ENCODE assay signal across 8 mouse cellular contexts in genomic region chr9:95954226-95954584, GRCm38 (mm10). TPM values are rescaled to one million over a fixed set of nuclear protein-coding genes. Genes with fewer than 3 reads are reported as not detected.
DNase-seq lines count a peak whose midpoint lies in the region; ATAC-seq and TF ChIP-seq lines count a peak whose summit lies in the region.

No protein-coding gene starts in this region.

- no peaks in the 10 kb centered on the region for H3K27me3 ChIP-seq in kidney, adult 2 months (replicated peaks; ENCODE audit: control insufficient read depth, insufficient read depth, low read length)
- no peaks in the 10 kb centered on the region for H3K27me3 ChIP-seq in E14TG2a.4 (ENCODE audit: insufficient read depth, low read length)
- no peaks in the 10 kb centered on the region for H3K27me3 ChIP-seq in hindbrain, embryonic 15.5 days

- H3K9ac ChIP-seq in hindbrain, embryonic 15.5 days: peak overlapping the region; percentile 98

- H3K4me2 ChIP-seq in hindbrain, embryonic 15.5 days: peak overlapping the region; percentile 79

- DNase-seq in kidney, adult 2 months: no peak
- DNase-seq in kidney, adult 9 months: no peak
- DNase-seq in brain, embryonic 18.5 days (ENCODE audit: low read depth, low spot score): peak; percentile 57
- DNase-seq in T-cell, adult 2 months (ENCODE audit: low spot score): no peak
- DNase-seq in cerebellum, adult 8-10 months: no peak

- no peak for TF ChIP-seq POLR2A in kidney, adult 2 months (IDR thresholded peaks at IDR 0.05; ENCODE audit: low read depth, low read length)

- under 1% methylated on average over 7 of the region's 7 CpGs for WGBS in kidney, adult 2 months
- under 1% methylated on average over 7 of the region's 7 CpGs for WGBS in hindbrain, embryonic 15.5 days

- no peaks in the 10 kb centered on the region for H3K9me3 ChIP-seq in E14TG2a.4 (ENCODE audit: low read length)
- no peaks in the 10 kb centered on the region for H3K9me3 ChIP-seq in hindbrain, embryonic 15.5 days

- H3K4me1 ChIP-seq in kidney, adult 2 months (ENCODE audit: control insufficient read depth, insufficient read depth, low read length): 0 out of 2 replicates have a peak, but pooled peaks cover 3% of the 10 kb centered on the region
- H3K4me1 ChIP-seq in E14TG2a.4 (replicated peaks; ENCODE audit: low read depth, low read length): peaks cover 25% of the 10 kb centered on the region
- H3K4me1 ChIP-seq in hindbrain, embryonic 15.5 days (replicated peaks): peaks cover 10% of the 10 kb centered on the region; the same call in 1 of the 2 replicates

- peak overlapping the region; percentile 52 for H3K27ac ChIP-seq in kidney, adult 2 months (ENCODE audit: insufficient read depth, low read depth, low read length)
- H3K27ac ChIP-seq in hindbrain, embryonic 15.5 days (replicated peaks): peak overlapping the region; percentile 84

- peak; percentile 90 for ATAC-seq in hindbrain, embryonic 15.5 days (ENCODE audit: low FRiP score, low read depth)
- peak; percentile 16; the same call in 1 of the 2 replicates for ATAC-seq in megakaryocyte-erythroid progenitor cell, adult 5-6 weeks (replicated peaks; ENCODE audit: low FRiP score, low TSS enrichment, poor library complexity, severe bottlenecking)

- H3K36me3 ChIP-seq in kidney, adult 2 months (ENCODE audit: control insufficient read depth, insufficient read depth, low read length): no peaks in the 10 kb centered on the region
- peaks cover 30% of the 10 kb centered on the region for H3K36me3 ChIP-seq in E14TG2a.4 (ENCODE audit: insufficient read depth, low read length)
- H3K36me3 ChIP-seq in hindbrain, embryonic 15.5 days: 0 out of 2 replicates have a peak, but pooled peaks cover 9% of the 10 kb centered on the region

- TF ChIP-seq CTCF in kidney, adult 2 months (conservative IDR thresholded peaks at IDR 0.05; ENCODE audit: insufficient read depth, insufficient read length, low read depth, low read length): no peak
- no peak for TF ChIP-seq CTCF in E14TG2a.4 (conservative IDR thresholded peaks at IDR 0.05; ENCODE audit: low read length)

- H3K4me3 ChIP-seq in kidney, adult 2 months (ENCODE audit: insufficient read depth, low read depth, low read length): peak overlapping the region; percentile 82
- peak overlapping the region; percentile 100 for H3K4me3 ChIP-seq in E14TG2a.4 (replicated peaks; ENCODE audit: low read length)
- H3K4me3 ChIP-seq in hindbrain, embryonic 15.5 days: peak overlapping the region; percentile 100

RNA-seq across cellular contexts. Expression of gene Xrn1, which starts 0.4 kb away (rescaled TPM):
- polyA plus RNA-seq in kidney, adult 2 months (2012; rRNA removed): 3.2 and 4.0 TPM in 2 replicates
- 13.6 and 17.1 TPM in 2 replicates for polyA plus RNA-seq in hindbrain, embryonic 15.5 days (2015; fragmentation: Nextera tagmentation; extraction: Ambion mirVana)
- total RNA-seq in megakaryocyte-erythroid progenitor cell, adult 5-6 weeks (2014; fragmentation: Nextera tagmentation): 39.2 and 46.4 TPM in 2 replicates
- 22.8 and 33.1 TPM in 2 replicates for total RNA-seq in megakaryocyte-erythroid progenitor cell, adult 5-6 weeks (2017)
